Mouse (Mus musculus) liver, adult 2 months (tissue): Measurements from ENCODE around the gene Dnajc17. TPM values are rescaled to one million over a fixed set of nuclear protein-coding genes. Genes with fewer than 3 reads are reported as not detected.

ENCODE experiments used
- DNase-seq: peaks from one replicate; pipeline ENCODE4 v3.0.0-alpha.2; 2011; ENCODE audit warnings: low read depth, low spot score; ENCODE audit errors: extremely low read depth
- H3K27ac ChIP-seq: fragments of 200-500 bp; replicated peaks from 2 replicates; pipeline ENCODE4 v1.5.1; 2012; ENCODE audit warnings: low read depth, mild to moderate bottlenecking, control low read depth, inconsistent platforms, low read length; ENCODE audit not compliant: insufficient read depth
- H3K27me3 ChIP-seq: fragments of 200-500 bp; 2 replicates; pipeline ENCODE4 v1.6.1; 2012; ENCODE audit warnings: mild to moderate bottlenecking, moderate library complexity, low read length, inconsistent platforms; ENCODE audit not compliant: control insufficient read depth, insufficient read depth
- H3K36me3 ChIP-seq: fragments of 200-500 bp; 2 replicates; pipeline ENCODE4 v1.6.1; 2012; ENCODE audit warnings: low read length, inconsistent platforms; ENCODE audit not compliant: control insufficient read depth, insufficient read depth
- H3K4me1 ChIP-seq: fragments of 200-500 bp; 2 replicates; pipeline ENCODE4 v1.6.1; 2011; ENCODE audit warnings: low read length; ENCODE audit not compliant: control insufficient read depth, insufficient read depth
- H3K4me3 ChIP-seq: fragments of 200-500 bp; 2 replicates; pipeline ENCODE4 v1.5.1; 2011; ENCODE audit warnings: low read depth, mild to moderate bottlenecking, control low read depth, low read length, moderate library complexity; ENCODE audit not compliant: insufficient read depth
- H3K79me2 ChIP-seq: fragments of 200-500 bp; 2 replicates; pipeline ENCODE4 v1.6.1; 2012; ENCODE audit warnings: inconsistent platforms, mild to moderate bottlenecking, low read length, moderate library complexity; ENCODE audit not compliant: control insufficient read depth, insufficient read depth
- H3K9ac ChIP-seq: fragments of 200-500 bp; 2 replicates; pipeline ENCODE4 v1.6.1; 2012; ENCODE audit warnings: low read depth, mild to moderate bottlenecking, control low read depth, inconsistent platforms, low read length
- CTCF ChIP-seq: fragments of 200-500 bp; IDR thresholded peaks from 2 replicates; pipeline ENCODE4 v1.5.1; 2011; ENCODE audit warnings: low read depth, low read length, control low read depth
- POLR2A ChIP-seq: fragments of 200-500 bp; IDR thresholded peaks from 2 replicates; pipeline ENCODE4 v1.6.1; 2011; ENCODE audit warnings: low read length, control low read depth; ENCODE audit not compliant: insufficient read depth; ENCODE audit errors: extremely low read depth
- WGBS: fragments of 180-500 bp; shearing (Covaris S2); methylation state at CpG from one replicate; pipeline ENCODE4 v1.1.7; 2018; 5-methylcytosine and 5-hydroxymethylcytosine counted together
- polyA plus RNA-seq: library from polyadenylated mRNA; depleted of rRNA; stranded (reverse); fragments of >200 nt; gene quantifications from 2 replicates; pipeline ENCODE4 v1.2.3, GENCODE M21; 2012
- total RNA-seq: library from RNA; depleted of rRNA; stranded (reverse); fragments of >200 nt; gene quantifications from 2 replicates; pipeline ENCODE4 v1.2.3, GENCODE M21; 2014

The Dnajc17 gene
- total and polyA plus RNA-seq, 2 experiments = 2.6 to 3.6 TPM

DNA sequence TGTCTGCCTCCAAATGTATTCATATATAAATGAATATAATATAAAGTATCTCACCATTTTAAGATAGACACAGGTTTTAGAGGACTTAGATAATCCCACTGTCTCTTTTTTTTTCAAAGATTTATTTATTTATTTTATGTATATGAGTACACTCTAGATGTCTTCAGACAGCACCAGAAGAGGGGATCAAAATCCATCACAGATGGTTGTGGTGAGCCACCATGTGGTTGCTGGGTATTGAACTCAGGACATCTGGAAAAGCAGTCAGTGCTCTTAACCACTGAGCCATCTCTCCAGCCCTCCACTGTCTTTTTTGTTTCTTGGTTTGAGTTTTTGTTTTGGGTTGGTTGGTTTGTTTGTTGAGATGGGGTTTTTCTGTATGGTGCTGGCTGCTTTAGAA lies 50.8 kb downstream of the Dnajc17 start:
- TF ChIP-seq POLR2A = no peak
- TF ChIP-seq CTCF = no peak
- no peak overlapping the region for H3K27ac ChIP-seq
- peaks cover 5% of the 10 kb centered on the region; the same call in 1 of the 2 replicates for H3K79me2 ChIP-seq
- DNase-seq = no peak
- H3K4me3 ChIP-seq = no peak overlapping the region
- H3K27me3 ChIP-seq = no peaks in the 10 kb centered on the region
- no peak overlapping the region for H3K9ac ChIP-seq
- peaks cover 14% of the 10 kb centered on the region for H3K36me3 ChIP-seq
- peaks cover 7% of the 10 kb centered on the region for H3K4me1 ChIP-seq

DNA sequence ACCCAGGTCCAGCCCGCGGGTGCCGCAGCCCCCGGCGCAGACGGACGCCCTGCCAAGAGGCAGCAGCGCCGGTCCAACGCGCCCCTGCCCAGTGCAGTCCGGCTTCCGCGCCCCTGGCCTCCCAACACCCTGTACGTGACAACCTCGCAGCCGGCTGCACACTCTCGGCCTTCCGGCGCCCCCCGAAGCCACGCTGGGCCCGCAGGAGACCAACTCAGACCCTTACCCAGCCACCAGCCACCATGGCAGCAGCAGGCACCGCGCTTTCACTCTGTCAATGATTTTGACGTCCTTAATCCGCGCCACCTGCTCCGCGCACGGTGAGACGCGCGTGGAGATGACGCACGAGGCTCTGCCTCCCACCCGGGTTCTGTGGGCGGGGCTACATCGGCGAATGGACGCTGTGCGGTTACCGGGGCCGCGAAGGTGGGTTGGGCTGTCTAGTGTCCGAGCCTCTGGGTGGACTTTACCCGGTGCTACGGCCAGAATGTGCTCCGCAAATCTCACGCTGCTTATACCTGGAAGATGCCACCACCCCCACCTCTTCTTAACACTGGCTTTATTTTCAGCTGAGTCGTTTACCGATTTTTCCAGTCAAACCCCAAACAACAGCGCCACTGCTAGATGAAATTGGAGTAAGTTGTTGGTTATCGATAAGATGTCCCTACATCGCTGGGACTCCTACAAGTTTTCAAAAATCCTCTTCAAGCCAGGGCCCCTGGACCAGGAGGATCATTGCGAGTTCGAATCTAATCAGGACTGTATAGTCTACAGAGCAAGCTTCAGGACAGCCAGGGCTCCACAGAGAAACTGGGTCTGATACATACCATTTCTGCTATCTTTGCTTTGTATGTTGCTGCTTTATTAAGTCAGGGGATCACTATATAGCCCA lies 51.7 kb downstream of the Dnajc17 start, which contains the start of gene Rmdn3:
Gene Rmdn3 (minus strand): TSS at position 354 of the 892 bp plus-strand sequence.
- Histone ChIP-seq H3K27me3 (no peaks in the 10 kb centered on the region), H3K4me3 (peak within 1 kb of the TSS; percentile 68), H3K79me2 (peaks cover 5% of the 10 kb centered on the region; the same call in 1 of the 2 replicates), H3K27ac (peak within 1 kb of the TSS; percentile 89), H3K4me1 (peaks cover 7% of the 10 kb centered on the region), H3K36me3 (peaks cover 18% of the 10 kb centered on the region), H3K9ac (peak within 1 kb of the TSS; percentile 86)
- WGBS = under 1% methylated on average over 57 of the region's 57 CpGs
- TF ChIP-seq POLR2A (peak; percentile 72; the same call in 1 of the 2 replicates), CTCF (no peak)
- peak; percentile 87 for DNase-seq

DNA sequence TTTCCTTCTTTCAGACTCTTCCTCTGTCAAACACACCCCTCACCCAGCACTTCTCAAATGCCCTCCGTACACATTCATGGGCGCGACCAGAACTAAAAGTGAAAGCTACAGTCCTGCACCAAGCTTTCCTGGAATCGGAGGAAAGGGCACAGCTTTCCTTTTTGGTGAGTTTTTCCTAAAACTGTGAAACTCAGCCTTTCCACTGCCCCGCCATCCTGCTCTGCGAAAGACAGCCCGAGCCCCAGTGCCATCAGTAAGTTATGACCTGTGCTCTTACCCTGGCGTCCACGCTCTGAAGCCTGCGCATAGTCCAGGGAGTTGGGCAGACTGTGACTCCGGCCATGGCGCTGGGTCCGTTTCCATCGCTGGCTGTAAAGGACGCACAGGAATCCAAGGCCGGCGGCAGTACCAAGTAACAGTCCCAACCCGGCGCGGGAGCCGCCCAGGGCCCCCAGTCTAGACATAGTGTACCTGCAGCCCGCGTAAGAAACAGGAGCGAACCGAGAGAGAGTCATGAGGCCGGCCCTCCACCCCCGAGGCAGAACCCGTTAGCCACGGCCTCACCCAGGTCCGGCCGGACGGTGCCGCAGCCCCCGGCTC lies 52.4 kb downstream of the Dnajc17 start:
- peaks cover 23% of the 10 kb centered on the region for H3K36me3 ChIP-seq
- no peak for TF ChIP-seq POLR2A
- no peak for TF ChIP-seq CTCF
- peak; percentile 56 for DNase-seq
- peaks cover 5% of the 10 kb centered on the region; the same call in 1 of the 2 replicates for H3K79me2 ChIP-seq
- peak overlapping the region; percentile 86 for H3K9ac ChIP-seq
- no peaks in the 10 kb centered on the region for H3K27me3 ChIP-seq
- peak overlapping the region; percentile 68 for H3K4me3 ChIP-seq
- WGBS = under 1% methylated on average over 34 of the region's 34 CpGs
- peak overlapping the region; percentile 89 for H3K27ac ChIP-seq
- H3K4me1 ChIP-seq = peaks cover 7% of the 10 kb centered on the region

DNA sequence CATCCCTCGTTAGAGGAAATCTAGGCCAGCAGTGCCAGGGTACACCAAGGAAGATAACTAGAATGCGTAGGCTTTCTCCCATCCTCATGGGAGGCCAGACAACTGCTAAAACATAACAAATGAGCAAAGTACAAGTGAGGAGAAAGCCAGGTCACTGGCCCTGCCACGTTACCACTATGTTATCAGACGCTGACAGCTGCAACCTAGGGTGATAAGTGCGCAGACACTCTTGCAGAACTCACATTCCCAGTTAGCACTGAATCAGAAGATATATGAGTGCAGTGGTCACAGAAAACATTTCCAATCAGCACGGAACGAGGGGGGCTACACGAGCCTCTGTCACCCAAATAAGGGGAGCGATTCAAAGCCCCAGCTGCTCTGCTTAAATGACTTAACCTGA lies 53.2 kb downstream of the Dnajc17 start:
- Histone ChIP-seq H3K27me3 (no peaks in the 10 kb centered on the region), H3K36me3 (peaks cover 25% of the 10 kb centered on the region), H3K4me1 (peaks cover 7% of the 10 kb centered on the region), H3K9ac (no peak overlapping the region), H3K79me2 (peaks cover 5% of the 10 kb centered on the region; the same call in 1 of the 2 replicates), H3K27ac (peak overlapping the region; percentile 89), H3K4me3 (no peak overlapping the region)
- 36% methylated on average over 9 of the region's 9 CpGs for WGBS
- peak; percentile 67 for DNase-seq
- no peak for TF ChIP-seq POLR2A
- TF ChIP-seq CTCF = no peak

DNA sequence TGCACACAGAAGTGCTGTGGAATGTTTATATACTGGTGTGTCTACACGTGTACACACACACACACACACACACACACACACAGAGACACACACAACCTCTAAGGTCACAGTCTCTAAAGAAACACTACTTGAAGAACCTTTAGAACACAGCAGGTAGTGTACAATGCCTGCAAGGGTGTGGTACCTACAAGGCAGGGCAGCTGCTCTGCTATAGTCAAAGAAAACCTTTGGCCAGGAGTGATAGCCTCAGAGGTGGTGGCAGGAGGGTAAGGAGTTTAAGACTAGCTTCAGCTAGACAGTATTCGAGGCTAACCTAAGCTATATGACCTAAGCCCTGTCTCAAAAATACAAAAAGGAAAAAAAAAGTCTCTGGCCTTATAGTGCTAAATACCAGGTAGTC lies 53.9 kb downstream of the Dnajc17 start:
- no peak overlapping the region for H3K9ac ChIP-seq
- H3K36me3 ChIP-seq = peaks cover 27% of the 10 kb centered on the region
- peaks cover 7% of the 10 kb centered on the region for H3K4me1 ChIP-seq
- no peak for DNase-seq
- peaks cover 5% of the 10 kb centered on the region; the same call in 1 of the 2 replicates for H3K79me2 ChIP-seq
- no peak for TF ChIP-seq CTCF
- TF ChIP-seq POLR2A = no peak
- WGBS = 59% methylated on average over 2 of the region's 2 CpGs
- no peak overlapping the region for H3K4me3 ChIP-seq
- no peak overlapping the region for H3K27ac ChIP-seq
- no peaks in the 10 kb centered on the region for H3K27me3 ChIP-seq

DNA sequence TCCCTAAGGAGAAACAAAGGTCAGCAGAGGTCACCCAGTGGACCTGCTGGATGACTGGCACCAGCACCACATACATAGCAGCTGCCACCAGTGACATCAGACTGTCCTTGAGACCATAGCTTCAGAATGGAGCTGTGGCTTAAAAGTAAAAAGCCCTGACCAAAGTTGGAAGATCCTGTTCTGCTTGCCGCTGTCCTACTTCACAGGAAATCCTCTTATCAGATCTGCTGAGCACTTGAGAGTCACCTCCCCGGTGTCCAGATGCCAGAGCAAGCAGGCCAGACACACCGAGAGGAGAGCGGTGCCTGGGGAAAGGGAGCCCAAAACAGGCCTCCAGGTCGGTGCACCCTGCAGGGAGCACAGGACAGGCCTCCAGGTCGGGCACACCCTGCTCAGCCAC lies 56.3 kb downstream of the Dnajc17 start:
- TF ChIP-seq CTCF (no peak), POLR2A (no peak)
- DNase-seq = no peak
- H3K4me3 ChIP-seq = no peak overlapping the region
- no peaks in the 10 kb centered on the region for H3K27me3 ChIP-seq
- no peak overlapping the region for H3K27ac ChIP-seq
- peaks cover 49% of the 10 kb centered on the region for H3K36me3 ChIP-seq
- peaks cover 7% of the 10 kb centered on the region for H3K4me1 ChIP-seq
- 82% methylated on average over 6 of the region's 6 CpGs for whole genome bisulfite sequencing
- no peak overlapping the region for H3K9ac ChIP-seq
- peaks cover 5% of the 10 kb centered on the region; the same call in 1 of the 2 replicates for H3K79me2 ChIP-seq
